Mouse (Mus musculus): ENCODE measurements around the gene Mcm2. TPM values are rescaled to one million over a fixed set of nuclear protein-coding genes. Genes with fewer than 3 reads are reported as not detected.

Mcm2 gene
- total RNA-seq, 1 experiment = 237 TPM

DNA sequence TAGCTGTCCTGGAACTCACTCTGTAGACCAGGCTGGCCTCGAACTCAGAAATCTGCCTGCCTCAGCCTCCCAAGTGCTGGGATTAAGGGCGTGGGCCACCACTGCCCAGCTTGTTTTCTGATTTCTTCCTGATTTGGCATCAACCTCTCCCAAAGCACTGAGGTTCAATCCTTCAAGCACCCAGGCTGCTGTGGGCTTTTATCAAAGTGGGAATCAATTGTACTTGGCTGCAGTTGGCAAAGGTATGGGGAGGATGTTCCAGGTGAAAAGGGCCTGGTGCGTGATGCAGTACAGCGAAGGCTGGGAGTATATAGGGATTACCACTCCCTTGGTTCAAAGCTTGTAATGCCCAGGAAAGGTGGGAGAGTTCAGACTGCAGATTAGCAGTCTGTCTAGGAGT, 506 bp upstream of the Mcm2 start:
- H3K4me1 ChIP-seq (ENCODE audit: control insufficient read depth in 2 of 2, insufficient read depth in 2 of 2, low read length in 2 of 2, poor library complexity in 1 of 2) = peaks cover 0 to 5% of the 10 kb centered on the region in 2 experiments; a peak in 2 of 4 replicates
- H3K4me3 ChIP-seq (ENCODE audit: insufficient read depth in 1 of 2, low read depth in 1 of 2, low read length in 2 of 2, poor library complexity in 1 of 2, severe bottlenecking in 1 of 2) = peak overlapping the region in 1 of 2 experiments; percentile 19; a peak in 1 of 4 replicates
- peaks cover 24% of the 10 kb centered on the region for H3K36me3 ChIP-seq (ENCODE audit: control insufficient read depth, insufficient read depth, low read length, poor library complexity, severe bottlenecking)
- in situ Hi-C loops (cut with MboI; ENCODE audit: low sequenced_read_pairs in 2 of 2, unreplicated experiment in 2 of 2) = loop anchor here in 1 of 2 experiments (25.0 kb wide), 1 partner anchor 987 kb away; the partner anchor contains the start of gene Hmces
- H3K9ac ChIP-seq (ENCODE audit: insufficient read depth, low read depth, low read length, poor library complexity, severe bottlenecking) = peak overlapping the region; percentile 49; the same call in 1 of the 2 replicates
- TF ChIP-seq HCFC1 (IDR thresholded peaks at IDR 0.05; ENCODE audit: borderline replicate concordance, insufficient read depth, low read length) (no peak), MAFK (IDR thresholded peaks at IDR 0.05; ENCODE audit: insufficient read depth, low read depth, low read length) (no peak), ZNF384 (IDR thresholded peaks at IDR 0.05; ENCODE audit: low read depth, low read length) (no peak), ZC3H11A (IDR thresholded peaks at IDR 0.05; ENCODE audit: borderline replicate concordance, low read depth, low read length) (no peak), CHD2 (IDR thresholded peaks at IDR 0.05; ENCODE audit: low read depth, low read length) (no peak)
- no peaks in the 10 kb centered on the region for H3K9me3 ChIP-seq (ENCODE audit: control insufficient read depth, insufficient read depth, low read depth, low read length)
- no peak for DNase-seq (ENCODE audit: low read depth, low spot score)
- H3K27ac ChIP-seq (ENCODE audit: insufficient read depth, low read depth, low read length, poor library complexity, severe bottlenecking) = no peak overlapping the region

DNA sequence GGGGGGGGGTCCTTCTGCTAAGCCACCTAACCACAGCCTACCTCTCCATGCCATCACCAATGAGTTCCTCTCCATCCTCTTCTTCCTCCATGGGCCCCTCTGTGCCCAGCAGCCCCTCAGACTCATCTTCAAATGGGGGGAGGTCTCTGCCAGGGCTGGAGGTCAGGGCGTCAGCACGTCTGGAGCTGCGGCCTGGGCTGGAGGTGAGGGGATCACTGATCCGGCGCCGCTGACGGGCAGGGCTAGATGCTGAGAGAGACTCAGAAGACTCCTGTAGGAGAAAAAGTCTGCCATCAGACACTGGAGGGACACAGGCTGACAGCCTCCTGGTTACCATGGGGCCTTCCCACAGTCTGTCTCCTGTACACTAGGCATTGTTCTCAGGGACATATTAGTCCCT, 1.3 kb downstream of the Mcm2 start:
- Histone ChIP-seq H3K4me1 (ENCODE audit: control insufficient read depth in 2 of 2, insufficient read depth in 2 of 2, low read length in 2 of 2, poor library complexity in 1 of 2) (peaks cover 0 to 9% of the 10 kb centered on the region in 2 experiments; a peak in 2 of 4 replicates), H3K4me3 (ENCODE audit: insufficient read depth in 1 of 2, low read depth in 1 of 2, low read length in 2 of 2, poor library complexity in 1 of 2, severe bottlenecking in 1 of 2) (peak overlapping the region; percentile 80 to 94), H3K36me3 (ENCODE audit: control insufficient read depth, insufficient read depth, low read length, poor library complexity, severe bottlenecking) (peaks cover 40% of the 10 kb centered on the region), H3K27ac (ENCODE audit: insufficient read depth, low read depth, low read length, poor library complexity, severe bottlenecking) (no peak overlapping the region), H3K9me3 (ENCODE audit: control insufficient read depth, insufficient read depth, low read depth, low read length) (no peaks in the 10 kb centered on the region), H3K9ac (ENCODE audit: insufficient read depth, low read depth, low read length, poor library complexity, severe bottlenecking) (peak overlapping the region; percentile 97)
- in situ Hi-C loops (cut with MboI; ENCODE audit: low sequenced_read_pairs in 2 of 2, unreplicated experiment in 2 of 2) = loop anchor here in 1 of 2 experiments (25.0 kb wide), 1 partner anchor 985 kb away; the partner anchor contains the start of gene Hmces
- no peak for DNase-seq (ENCODE audit: low read depth, low spot score)
- TF ChIP-seq ZNF384 (IDR thresholded peaks at IDR 0.05; ENCODE audit: low read depth, low read length) (no peak), ZC3H11A (IDR thresholded peaks at IDR 0.05; ENCODE audit: borderline replicate concordance, low read depth, low read length) (no peak), MAFK (IDR thresholded peaks at IDR 0.05; ENCODE audit: insufficient read depth, low read depth, low read length) (no peak), HCFC1 (IDR thresholded peaks at IDR 0.05; ENCODE audit: borderline replicate concordance, insufficient read depth, low read length) (no peak), CHD2 (IDR thresholded peaks at IDR 0.05; ENCODE audit: low read depth, low read length) (no peak)

DNA sequence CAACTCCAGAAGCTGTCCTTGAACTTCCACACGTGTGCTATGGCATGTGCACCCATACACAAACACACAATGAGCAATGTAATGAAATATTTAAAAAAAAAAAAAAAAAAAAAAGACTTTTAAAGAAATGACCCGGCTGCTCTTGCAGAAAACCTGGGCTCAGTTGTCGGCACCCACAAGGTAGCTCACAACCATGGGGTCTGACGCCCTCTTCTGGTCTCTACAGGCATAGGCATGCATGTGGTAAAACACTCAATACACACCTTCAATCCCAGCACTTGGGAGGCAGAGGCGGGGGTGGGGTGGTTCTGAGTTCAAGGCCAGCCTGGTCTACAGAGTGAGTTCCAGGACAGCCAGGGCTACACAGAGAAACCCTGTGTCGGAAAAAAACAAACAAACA, 2.6 kb downstream of the Mcm2 start:
- no peak overlapping the region; the same call in 1 of the 2 replicates for H3K9ac ChIP-seq (ENCODE audit: insufficient read depth, low read depth, low read length, poor library complexity, severe bottlenecking)
- H3K4me1 ChIP-seq (ENCODE audit: control insufficient read depth in 2 of 2, insufficient read depth in 2 of 2, low read length in 2 of 2, poor library complexity in 1 of 2) = peaks cover 0 to 12% of the 10 kb centered on the region in 2 experiments; a peak in 2 of 4 replicates
- peaks cover 53% of the 10 kb centered on the region for H3K36me3 ChIP-seq (ENCODE audit: control insufficient read depth, insufficient read depth, low read length, poor library complexity, severe bottlenecking)
- peak; percentile 53 for DNase-seq (ENCODE audit: low read depth, low spot score)
- no peak overlapping the region for H3K27ac ChIP-seq (ENCODE audit: insufficient read depth, low read depth, low read length, poor library complexity, severe bottlenecking)
- TF ChIP-seq HCFC1 (IDR thresholded peaks at IDR 0.05; ENCODE audit: borderline replicate concordance, insufficient read depth, low read length) = no peak
- TF ChIP-seq ZNF384 (IDR thresholded peaks at IDR 0.05; ENCODE audit: low read depth, low read length) = peak; percentile 73
- TF ChIP-seq CHD2 (IDR thresholded peaks at IDR 0.05; ENCODE audit: low read depth, low read length) = no peak
- no peak for TF ChIP-seq MAFK (IDR thresholded peaks at IDR 0.05; ENCODE audit: insufficient read depth, low read depth, low read length)
- no peaks in the 10 kb centered on the region for H3K9me3 ChIP-seq (ENCODE audit: control insufficient read depth, insufficient read depth, low read depth, low read length)
- H3K4me3 ChIP-seq (ENCODE audit: insufficient read depth in 1 of 2, low read depth in 1 of 2, low read length in 2 of 2, poor library complexity in 1 of 2, severe bottlenecking in 1 of 2) = peak overlapping the region; percentile 0 to 23; a peak in 1 of 4 replicates
- in situ Hi-C loops (cut with MboI; ENCODE audit: low sequenced_read_pairs in 2 of 2, unreplicated experiment in 2 of 2) = loop anchor here in 1 of 2 experiments (25.0 kb wide), 1 partner anchor 984 kb away; the partner anchor contains the start of gene Hmces

DNA sequence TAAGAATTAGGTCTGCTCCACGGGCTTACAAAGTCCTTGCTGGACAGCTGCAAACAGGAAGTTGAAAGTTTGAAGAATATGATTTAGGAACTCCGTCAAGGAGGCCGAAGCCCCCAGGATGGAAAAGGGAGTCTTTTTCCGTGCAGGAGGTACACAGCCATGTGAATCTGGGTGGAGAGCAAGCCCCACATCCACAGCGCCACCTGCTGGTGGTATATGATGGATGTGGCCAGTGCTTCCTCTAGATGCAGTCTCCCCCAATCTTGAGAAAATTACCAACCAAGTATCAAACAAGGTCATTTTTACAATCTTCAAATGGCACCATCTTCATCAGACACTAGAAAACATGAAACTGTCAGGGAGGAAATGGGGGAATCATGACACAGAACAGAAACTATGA, 5.0 kb downstream of the Mcm2 start:
- Histone ChIP-seq H3K9me3 (ENCODE audit: control insufficient read depth, insufficient read depth, low read depth, low read length) (no peaks in the 10 kb centered on the region), H3K4me3 (ENCODE audit: insufficient read depth in 1 of 2, low read depth in 1 of 2, low read length in 2 of 2, poor library complexity in 1 of 2, severe bottlenecking in 1 of 2) (0 out of 4 replicates have a peak overlapping the region, but pooled peaks of 1 of the 2 experiments have one; percentile 7), H3K36me3 (ENCODE audit: control insufficient read depth, insufficient read depth, low read length, poor library complexity, severe bottlenecking) (peaks cover 77% of the 10 kb centered on the region), H3K4me1 (ENCODE audit: control insufficient read depth in 2 of 2, insufficient read depth in 2 of 2, low read length in 2 of 2, poor library complexity in 1 of 2) (peaks cover 0 to 12% of the 10 kb centered on the region in 2 experiments; a peak in 2 of 4 replicates), H3K27ac (ENCODE audit: insufficient read depth, low read depth, low read length, poor library complexity, severe bottlenecking) (no peak overlapping the region), H3K9ac (ENCODE audit: insufficient read depth, low read depth, low read length, poor library complexity, severe bottlenecking) (peak overlapping the region; percentile 42; the same call in 1 of the 2 replicates)
- in situ Hi-C loops (cut with MboI; ENCODE audit: low sequenced_read_pairs in 2 of 2, unreplicated experiment in 2 of 2) = loop anchor here in 1 of 2 experiments (25.0 kb wide), 1 partner anchor 981 kb away; the partner anchor contains the start of gene Hmces
- peak; percentile 71 for DNase-seq (ENCODE audit: low read depth, low spot score)
- TF ChIP-seq HCFC1 (IDR thresholded peaks at IDR 0.05; ENCODE audit: borderline replicate concordance, insufficient read depth, low read length) (no peak), ZNF384 (IDR thresholded peaks at IDR 0.05; ENCODE audit: low read depth, low read length) (no peak), ZC3H11A (IDR thresholded peaks at IDR 0.05; ENCODE audit: borderline replicate concordance, low read depth, low read length) (no peak), CHD2 (IDR thresholded peaks at IDR 0.05; ENCODE audit: low read depth, low read length) (no peak), MAFK (IDR thresholded peaks at IDR 0.05; ENCODE audit: insufficient read depth, low read depth, low read length) (no peak)
